Mouse (Mus musculus): ENCODE data around the gene Gm15080. TPM values are rescaled to one million over a fixed set of nuclear protein-coding genes. Genes with fewer than 3 reads are reported as not detected.
"Not testable (repeated sequence)": the region's sequence is repeated elsewhere in the genome, so short reads cannot be mapped to it uniquely, and the experiment has no call there.

The Gm15080 gene
- not detected in 2 replicates for polyA plus RNA-seq (2014; fragmentation: Nextera tagmentation; extraction: Ambion mirVana)

DNA sequence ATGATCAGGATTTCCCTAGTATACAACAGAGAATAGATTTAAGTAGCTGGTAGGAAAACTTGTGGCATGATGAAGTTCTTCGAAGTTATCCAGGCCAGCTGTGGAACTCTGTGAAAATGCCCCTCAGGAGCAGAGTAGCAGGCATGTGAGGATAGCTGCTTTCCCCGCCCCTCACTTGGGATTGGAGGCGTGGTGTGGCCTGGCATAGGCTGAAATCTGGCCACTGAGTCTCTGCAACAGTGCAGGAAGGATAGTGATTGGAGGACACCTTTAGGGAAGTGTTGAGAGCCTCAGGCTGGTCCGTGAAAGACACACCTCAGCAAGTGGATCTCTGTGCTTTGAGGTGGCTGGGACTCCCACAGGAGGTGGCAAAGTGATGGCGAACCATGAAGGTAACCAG is at the start of gene Gm15080:
Gene Gm15080 (plus strand): TSS at position 301 of the 400 bp plus-strand sequence.
- not testable (repeated sequence) for H3K27me3 ChIP-seq (ENCODE audit: control insufficient read depth, insufficient read depth, low read length); H3K9ac ChIP-seq (ENCODE audit: low read length); H3K27ac ChIP-seq (ENCODE audit: low read depth, low read length); H3K4me1 ChIP-seq (ENCODE audit: control insufficient read depth, insufficient read depth, low read length); DNase-seq (ENCODE audit: low spot score, missing footprints); H3K4me3 ChIP-seq (ENCODE audit: low read depth, low read length); H3K9me3 ChIP-seq (ENCODE audit: control insufficient read depth, low read length); ATAC-seq (ENCODE audit: low FRiP score); H3K4me2 ChIP-seq; H3K36me3 ChIP-seq (ENCODE audit: control insufficient read depth, insufficient read depth, low read length)
- WGBS: no CpG with 5 or more reads among the region's 5 CpGs

Other genes with a start within 250 kb of the Gm15080 start
- not detected in 2 replicates for gene Gm15128, start 227.0 kb upstream of the Gm15080 start, polyA plus RNA-seq (2014; fragmentation: Nextera tagmentation; extraction: Ambion mirVana)
- gene Gm15107, start 187.7 kb downstream of the Gm15080 start, polyA plus RNA-seq (2014; fragmentation: Nextera tagmentation; extraction: Ambion mirVana): not detected in 2 replicates